Mouse (Mus musculus) spleen, adult 2 months (tissue): ENCODE data around the gene Cables2.

ENCODE experiments used
- CTCF ChIP-seq: fragments of 200-500 bp; IDR thresholded peaks from 2 replicates; pipeline ENCODE4 v1.5.1; 2011; ENCODE audit warnings: mild to moderate bottlenecking, inconsistent platforms; ENCODE audit not compliant: insufficient read depth, insufficient read length, insufficient replicate concordance; ENCODE audit errors: extremely low read depth
- POLR2A ChIP-seq: fragments of 200-500 bp; IDR thresholded peaks from 2 replicates; pipeline ENCODE4 v1.6.1; 2011; ENCODE audit warnings: low read depth, low read length, inconsistent platforms

- TF ChIP-seq CTCF (no peak), POLR2A (no peak)
Observed at GRCm38 (mm10) chr2:180305490-180305889, 32.2 kb upstream of the Cables2 start.
